Mouse (Mus musculus): ENCODE data around the gene Slc9c1. TPM values are rescaled to one million over a fixed set of nuclear protein-coding genes. Genes with fewer than 3 reads are reported as not detected.

The Slc9c1 gene
- polyA plus RNA-seq, 1 experiment, result not detected

GRCm38 (mm10) chr16:45615944-45616343 is 80.8 kb downstream of the Slc9c1 start:
- no peak for DNase-seq
- no peak overlapping the region for H3K4me3 ChIP-seq (replicated peaks; ENCODE audit: extremely low read depth, low read depth, low read length)
- H3K4me1 ChIP-seq (ENCODE audit: control insufficient read depth, insufficient read depth, low read length), result no peaks in the 10 kb centered on the region
- 85% methylated on average over 1 of the region's 1 CpGs for WGBS
- TF ChIP-seq POLR2A (IDR thresholded peaks at IDR 0.05; ENCODE audit: borderline replicate concordance, extremely low read depth, low read depth, low read length) (no peak), CTCF (IDR thresholded peaks at IDR 0.05; ENCODE audit: insufficient read depth, low read length) (no peak)

GRCm38 (mm10) chr16:45619751-45620375 is 84.8 kb downstream of the Slc9c1 start:
- DNase-seq, result no peak
- TF ChIP-seq POLR2A (IDR thresholded peaks at IDR 0.05; ENCODE audit: borderline replicate concordance, extremely low read depth, low read depth, low read length) (no peak), CTCF (IDR thresholded peaks at IDR 0.05; ENCODE audit: insufficient read depth, low read length) (no peak)
- H3K4me1 ChIP-seq (ENCODE audit: control insufficient read depth, insufficient read depth, low read length), result no peaks in the 10 kb centered on the region
- 35% methylated on average over 8 of the region's 8 CpGs for WGBS
- no peak overlapping the region for H3K4me3 ChIP-seq (replicated peaks; ENCODE audit: extremely low read depth, low read depth, low read length)

GRCm38 (mm10) chr16:45623230-45623629 is 88.1 kb downstream of the Slc9c1 start:
- no peak overlapping the region for H3K4me3 ChIP-seq (replicated peaks; ENCODE audit: extremely low read depth, low read depth, low read length)
- 84% methylated on average over 4 of the region's 4 CpGs for WGBS
- no peaks in the 10 kb centered on the region for H3K4me1 ChIP-seq (ENCODE audit: control insufficient read depth, insufficient read depth, low read length)
- DNase-seq, result no peak
- TF ChIP-seq POLR2A (IDR thresholded peaks at IDR 0.05; ENCODE audit: borderline replicate concordance, extremely low read depth, low read depth, low read length) (no peak), CTCF (IDR thresholded peaks at IDR 0.05; ENCODE audit: insufficient read depth, low read length) (no peak)

GRCm38 (mm10) chr16:45624791-45625190 is 89.7 kb downstream of the Slc9c1 start:
- TF ChIP-seq POLR2A (IDR thresholded peaks at IDR 0.05; ENCODE audit: borderline replicate concordance, extremely low read depth, low read depth, low read length) (no peak), CTCF (IDR thresholded peaks at IDR 0.05; ENCODE audit: insufficient read depth, low read length) (no peak)
- no peak for DNase-seq
- H3K4me1 ChIP-seq (ENCODE audit: control insufficient read depth, insufficient read depth, low read length), result no peaks in the 10 kb centered on the region
- no peak overlapping the region for H3K4me3 ChIP-seq (replicated peaks; ENCODE audit: extremely low read depth, low read depth, low read length)
- 64% methylated on average over 2 of the region's 2 CpGs for WGBS

- Histone ChIP-seq H3K4me1 (ENCODE audit: control insufficient read depth, insufficient read depth, low read length) (no peaks in the 10 kb centered on the region), H3K4me3 (replicated peaks; ENCODE audit: extremely low read depth, low read depth, low read length) (no peak overlapping the region)
- 86% methylated on average over 2 of the region's 2 CpGs for WGBS
- TF ChIP-seq CTCF (IDR thresholded peaks at IDR 0.05; ENCODE audit: insufficient read depth, low read length) (no peak), POLR2A (IDR thresholded peaks at IDR 0.05; ENCODE audit: borderline replicate concordance, extremely low read depth, low read depth, low read length) (no peak)
- no peak for DNase-seq
These were observed 90.2 kb downstream of the Slc9c1 start for GRCm38 (mm10) chr16:45625342-45625741.

- no peak for TF ChIP-seq POLR2A (IDR thresholded peaks at IDR 0.05; ENCODE audit: borderline replicate concordance, extremely low read depth, low read depth, low read length)
- no peak for TF ChIP-seq CTCF (IDR thresholded peaks at IDR 0.05; ENCODE audit: insufficient read depth, low read length)
- 40% methylated on average over 8 of the region's 8 CpGs for WGBS
- DNase-seq, result no peak
- no peaks in the 10 kb centered on the region for H3K4me1 ChIP-seq (ENCODE audit: control insufficient read depth, insufficient read depth, low read length)
- no peak overlapping the region for H3K4me3 ChIP-seq (replicated peaks; ENCODE audit: extremely low read depth, low read depth, low read length)
These were observed 94.5 kb downstream of the Slc9c1 start for GRCm38 (mm10) chr16:45629497-45630105.

GRCm38 (mm10) chr16:45630347-45630960 is 95.3 kb downstream of the Slc9c1 start:
- 59% methylated on average over 5 of the region's 5 CpGs for WGBS
- Histone ChIP-seq H3K4me1 (ENCODE audit: control insufficient read depth, insufficient read depth, low read length) (no peaks in the 10 kb centered on the region), H3K4me3 (replicated peaks; ENCODE audit: extremely low read depth, low read depth, low read length) (no peak overlapping the region)
- DNase-seq, result peak; percentile 52
- TF ChIP-seq CTCF (IDR thresholded peaks at IDR 0.05; ENCODE audit: insufficient read depth, low read length) (peak; percentile 79), POLR2A (IDR thresholded peaks at IDR 0.05; ENCODE audit: borderline replicate concordance, extremely low read depth, low read depth, low read length) (no peak)

- TF ChIP-seq POLR2A (IDR thresholded peaks at IDR 0.05; ENCODE audit: borderline replicate concordance, extremely low read depth, low read depth, low read length) (no peak), CTCF (IDR thresholded peaks at IDR 0.05; ENCODE audit: insufficient read depth, low read length) (no peak)
- WGBS, result 50% methylated on average over 4 of the region's 4 CpGs
- no peaks in the 10 kb centered on the region for H3K4me1 ChIP-seq (ENCODE audit: control insufficient read depth, insufficient read depth, low read length)
- H3K4me3 ChIP-seq (replicated peaks; ENCODE audit: extremely low read depth, low read depth, low read length), result no peak overlapping the region
- no peak for DNase-seq
These were observed 97.3 kb downstream of the Slc9c1 start for GRCm38 (mm10) chr16:45632420-45632819.

- H3K4me1 ChIP-seq (ENCODE audit: control insufficient read depth, insufficient read depth, low read length), result no peaks in the 10 kb centered on the region
- 85% methylated on average over 2 of the region's 2 CpGs for WGBS
- no peak for TF ChIP-seq CTCF (IDR thresholded peaks at IDR 0.05; ENCODE audit: insufficient read depth, low read length)
- no peak for TF ChIP-seq POLR2A (IDR thresholded peaks at IDR 0.05; ENCODE audit: borderline replicate concordance, extremely low read depth, low read depth, low read length)
- DNase-seq, result no peak
- no peak overlapping the region for H3K4me3 ChIP-seq (replicated peaks; ENCODE audit: extremely low read depth, low read depth, low read length)
These were observed 100.7 kb downstream of the Slc9c1 start for GRCm38 (mm10) chr16:45635826-45636225.
